Mouse (Mus musculus) 3T3-L1 (cell line): ENCODE measurements at regions not wholly inside any gene's neighbourhood (a gene's known extent, or its start where the extent isn't known, plus 50 kb on each side); places are given as distances from the start of the nearest gene placed in this dataset.

Experiments used
- DNase-seq: peaks from one replicate; pipeline ENCODE4 v3.0.0-alpha.2; 2015; ENCODE audit warnings: low read depth, low spot score

- DNase-seq = no peak
Observed at GRCm38 (mm10) chr16:30652692-30653091, 53.2 kb downstream of the Fam43a start.

- no peak for DNase-seq
Observed at GRCm38 (mm10) chr16:30653806-30654205, 54.3 kb downstream of the Fam43a start.

- no peak for DNase-seq
Observed at GRCm38 (mm10) chr16:30654226-30654625, 54.7 kb downstream of the Fam43a start.

- DNase-seq = peak; percentile 91
Observed at GRCm38 (mm10) chr16:30655798-30656221, 56.3 kb downstream of the Fam43a start.

GRCm38 (mm10) chr16:30656881-30657280 lies 57.4 kb downstream of the Fam43a start:
- DNase-seq = no peak

GRCm38 (mm10) chr16:30658921-30659320 lies 59.4 kb downstream of the Fam43a start:
- DNase-seq = no peak

- DNase-seq = no peak
Observed at GRCm38 (mm10) chr16:30661086-30661977, 61.8 kb downstream of the Fam43a start.

- DNase-seq = no peak
Observed at GRCm38 (mm10) chr16:30663055-30663454, 63.5 kb downstream of the Fam43a start.

GRCm38 (mm10) chr16:30663971-30664370 lies 64.4 kb downstream of the Fam43a start:
- no peak for DNase-seq

- no peak for DNase-seq
Observed at GRCm38 (mm10) chr16:30664433-30664832, 64.9 kb downstream of the Fam43a start.

GRCm38 (mm10) chr16:30665881-30666280 lies 66.4 kb downstream of the Fam43a start:
- DNase-seq = no peak

GRCm38 (mm10) chr16:30669883-30670282 lies 70.4 kb downstream of the Fam43a start:
- DNase-seq = no peak

GRCm38 (mm10) chr16:30671584-30671983 lies 72.1 kb downstream of the Fam43a start:
- no peak for DNase-seq

- DNase-seq = no peak
Observed at GRCm38 (mm10) chr16:30672776-30673550, 73.4 kb downstream of the Fam43a start.

- DNase-seq = no peak
Observed at GRCm38 (mm10) chr16:30673662-30674061, 74.1 kb downstream of the Fam43a start.

GRCm38 (mm10) chr16:30675829-30676228 lies 76.3 kb downstream of the Fam43a start:
- DNase-seq = peak; percentile 31

- no peak for DNase-seq
Observed at GRCm38 (mm10) chr16:30677016-30677415, 77.5 kb downstream of the Fam43a start.

GRCm38 (mm10) chr16:30677896-30678707 lies 78.6 kb downstream of the Fam43a start:
- no peak for DNase-seq

GRCm38 (mm10) chr16:30678708-30679492 lies 79.4 kb downstream of the Fam43a start:
- DNase-seq = no peak

- no peak for DNase-seq
Observed at GRCm38 (mm10) chr16:30679493-30679811, 79.9 kb downstream of the Fam43a start.

GRCm38 (mm10) chr16:30681421-30681820 lies 81.9 kb downstream of the Fam43a start:
- DNase-seq = no peak
